Mouse (Mus musculus) MEL (cell line): ENCODE measurements around the gene Slc6a16.

Experiments used
- BHLHE40 ChIP-seq: IDR thresholded peaks from 2 replicates; pipeline ENCODE4 v1.6.1; 2012; ENCODE audit warnings: low read depth, mild to moderate bottlenecking, inconsistent platforms, low read length, improper control_type of control experiment, borderline replicate concordance
- CTCF ChIP-seq, 3 experiments: IDR thresholded peaks in 2 of 3; conservative IDR thresholded peaks in 1 of 3; 2 replicates each; pipeline ENCODE4 v1.5.1; 2011 to 2012; ENCODE audit warnings: low read length in 3 of 3, low read depth in 2 of 3, mild to moderate bottlenecking in 2 of 3, improper control_type of control experiment in 1 of 3, inconsistent platforms in 1 of 3, mixed read lengths in 1 of 3, moderate library complexity in 1 of 3; ENCODE audit not compliant: control insufficient read depth in 1 of 3, insufficient read depth in 1 of 3, poor library complexity in 1 of 3, severe bottlenecking in 1 of 3
- ETS1 ChIP-seq: IDR thresholded peaks from 2 replicates; pipeline ENCODE4 v1.6.1; 2012; ENCODE audit warnings: low read depth, mild to moderate bottlenecking, inconsistent platforms, low read length, improper control_type of control experiment, moderate library complexity
- POLR2A ChIP-seq, 2 experiments: IDR thresholded peaks; 2 replicates each; pipeline ENCODE4 v1.6.1; 2011 to 2012; ENCODE audit warnings: low read length in 2 of 2, mild to moderate bottlenecking in 2 of 2, control low read depth in 1 of 2, improper control_type of control experiment in 1 of 2, low read depth in 1 of 2, moderate library complexity in 1 of 2; ENCODE audit not compliant: control insufficient read depth in 1 of 2, insufficient read depth in 1 of 2, poor library complexity in 1 of 2
- TAL1 ChIP-seq: IDR thresholded peaks from 2 replicates; pipeline ENCODE4 v1.6.1; 2012; ENCODE audit warnings: mild to moderate bottlenecking, inconsistent platforms, low read length, moderate library complexity, mixed read lengths
- USF2 ChIP-seq, 2 experiments: IDR thresholded peaks; 2 replicates each; pipeline ENCODE4 v1.6.1; 2011 to 2012; ENCODE audit warnings: improper control_type of control experiment in 2 of 2, low read length in 2 of 2, borderline replicate concordance in 1 of 2, inconsistent platforms in 1 of 2, low read depth in 1 of 2, mild to moderate bottlenecking in 1 of 2; ENCODE audit not compliant: insufficient read depth in 1 of 2
- ZKSCAN1 ChIP-seq: IDR thresholded peaks from 2 replicates; pipeline ENCODE4 v1.6.1; 2012; ENCODE audit warnings: low read depth, mild to moderate bottlenecking, inconsistent platforms, low read length, improper control_type of control experiment, moderate library complexity

- TF ChIP-seq POLR2A (IDR thresholded peaks at IDR 0.05; ENCODE audit: control insufficient read depth in 1 of 2, insufficient read depth in 1 of 2, low read depth in 1 of 2, low read length in 2 of 2, poor library complexity in 1 of 2), result peak; percentile 31 to 74; a peak in 3 of 4 replicates
- 0 out of 2 replicates have a peak, but pooled peaks have one; percentile 4 for TF ChIP-seq ETS1
- no peak for TF ChIP-seq TAL1
- no peak for TF ChIP-seq BHLHE40
- no peak for TF ChIP-seq ZKSCAN1
- no peak for TF ChIP-seq CTCF (IDR thresholded peaks at IDR 0.05 in 2 of 3, conservative IDR thresholded peaks at IDR 0.05 in 1 of 3; ENCODE audit: control insufficient read depth in 1 of 3, insufficient read depth in 1 of 3, low read depth in 2 of 3, low read length in 3 of 3, poor library complexity in 1 of 3, severe bottlenecking in 1 of 3)
- no peak for TF ChIP-seq USF2 (IDR thresholded peaks at IDR 0.05; ENCODE audit: borderline replicate concordance in 1 of 2, insufficient read depth in 1 of 2, low read depth in 1 of 2, low read length in 2 of 2)
Measured at GRCm38 (mm10) chr7:45238723-45239496, 2.0 kb upstream of the Slc6a16 start, which contains the start of gene Cd37.
